Mouse (Mus musculus) heart, embryonic 13.5 days (tissue): ENCODE data around the gene Gsap. TPM values are rescaled to one million over a fixed set of nuclear protein-coding genes. Genes with fewer than 3 reads are reported as not detected.
A peak's percentile ranks its signal among the peaks of the same experiment; 100 is the strongest.
"Not testable (repeated sequence)": the region's sequence is repeated elsewhere in the genome, so short reads cannot be mapped to it uniquely, and the experiment has no call there.

ENCODE experiments used
- ATAC-seq: fragments of 200-750 bp; cut with Nextera tagmentation; 2 replicates; pipeline ENCODE4 v1.8.0; 2017; ENCODE audit warnings: moderate TSS enrichment; ENCODE audit not compliant: insufficient number of reproducible peaks, low FRiP score, low TSS enrichment; ENCODE audit errors: extremely low read depth
- H3K27ac ChIP-seq: fragments of 300-500 bp; sonication (generic); replicated peaks from 2 replicates; pipeline ENCODE4 v1.5.1; 2015; ENCODE audit warnings: moderate library complexity, mild to moderate bottlenecking, inconsistent platforms
- H3K27me3 ChIP-seq: fragments of 300-500 bp; sonication (generic); replicated peaks from 2 replicates; pipeline ENCODE4 v1.6.1; 2015; ENCODE audit warnings: mild to moderate bottlenecking, inconsistent platforms
- H3K36me3 ChIP-seq: fragments of 300-500 bp; sonication (generic); 2 replicates; pipeline ENCODE4 v1.6.1; 2015; ENCODE audit warnings: mild to moderate bottlenecking, inconsistent platforms
- H3K4me1 ChIP-seq: fragments of 300-500 bp; sonication (generic); 2 replicates; pipeline ENCODE4 v1.6.1; 2015; ENCODE audit warnings: inconsistent platforms
- H3K4me2 ChIP-seq: fragments of 300-500 bp; sonication (generic); 2 replicates; pipeline ENCODE4 v1.6.1; 2015; ENCODE audit warnings: inconsistent platforms, mild to moderate bottlenecking, moderate library complexity
- H3K4me3 ChIP-seq: fragments of 300-500 bp; sonication (generic); 2 replicates; pipeline ENCODE4 v1.5.1; 2015; ENCODE audit warnings: moderate library complexity, mild to moderate bottlenecking, inconsistent platforms
- H3K9ac ChIP-seq: fragments of 300-500 bp; sonication (generic); 2 replicates; pipeline ENCODE4 v1.6.1; 2015; ENCODE audit warnings: inconsistent platforms, mild to moderate bottlenecking, moderate library complexity
- H3K9me3 ChIP-seq: fragments of 300-500 bp; sonication (generic); 2 replicates; pipeline ENCODE4 v1.6.1; 2016; ENCODE audit warnings: inconsistent platforms
- WGBS: fragments of 180-500 bp; shearing (Covaris S2); methylation state at CpG from one replicate; pipeline ENCODE4 v1.1.7; 2015; ENCODE audit warnings: mixed read lengths; 5-methylcytosine and 5-hydroxymethylcytosine counted together
- polyA plus RNA-seq: library from polyadenylated mRNA; unstranded; fragments of >200 nt; fragmentation: Nextera tagmentation; extraction: Ambion mirVana; gene quantifications from 2 replicates; pipeline ENCODE4 v1.2.1, GENCODE M21; 2015

The Gsap gene
- polyA plus RNA-seq, 1 experiment from 2014 or later = 0.55 TPM

- Histone ChIP-seq H3K27ac (peak overlapping the region; percentile 99), H3K4me3 (no peak overlapping the region), H3K9me3 (no peaks in the 10 kb centered on the region), H3K36me3 (no peaks in the 10 kb centered on the region), H3K9ac (no peak overlapping the region), H3K27me3 (no peaks in the 10 kb centered on the region), H3K4me1 (peaks cover 52% of the 10 kb centered on the region), H3K4me2 (peak overlapping the region; percentile 56)
- ATAC-seq = no peak
- WGBS = 61% methylated on average over 1 of the region's 1 CpGs
Measured at GRCm38 (mm10) chr5:21328560-21328959, 142.5 kb downstream of the Gsap start.

- WGBS = 34% methylated on average over 11 of the region's 11 CpGs
- Histone ChIP-seq H3K27ac (peak overlapping the region; percentile 99), H3K27me3 (no peaks in the 10 kb centered on the region), H3K4me2 (peak overlapping the region; percentile 56), H3K9ac (peak overlapping the region; percentile 77), H3K9me3 (no peaks in the 10 kb centered on the region; the same call in 1 of the 2 replicates), H3K4me3 (peak overlapping the region; percentile 20), H3K36me3 (no peaks in the 10 kb centered on the region), H3K4me1 (peaks cover 52% of the 10 kb centered on the region)
- ATAC-seq = peak; percentile 72
Measured at GRCm38 (mm10) chr5:21329672-21330665, 143.9 kb downstream of the Gsap start.

- peak overlapping the region; percentile 99 for H3K27ac ChIP-seq
- WGBS = 26% methylated on average over 5 of the region's 5 CpGs
- H3K27me3 ChIP-seq = no peaks in the 10 kb centered on the region
- H3K4me2 ChIP-seq = no peak overlapping the region
- H3K36me3 ChIP-seq = no peaks in the 10 kb centered on the region
- peaks cover 41% of the 10 kb centered on the region for H3K4me1 ChIP-seq
- H3K9me3 ChIP-seq = no peaks in the 10 kb centered on the region; the same call in 1 of the 2 replicates
- ATAC-seq = no peak
- H3K4me3 ChIP-seq = no peak overlapping the region
- no peak overlapping the region for H3K9ac ChIP-seq
Measured at GRCm38 (mm10) chr5:21331656-21332055, 145.6 kb downstream of the Gsap start.

GRCm38 (mm10) chr5:21332119-21332518 lies 146.1 kb downstream of the Gsap start:
- no peak overlapping the region for H3K4me2 ChIP-seq
- H3K27ac ChIP-seq = peak overlapping the region; percentile 99
- H3K27me3 ChIP-seq = no peaks in the 10 kb centered on the region
- ATAC-seq = no peak
- H3K4me3 ChIP-seq = no peak overlapping the region
- WGBS = 67% methylated on average over 1 of the region's 1 CpGs
- peaks cover 41% of the 10 kb centered on the region for H3K4me1 ChIP-seq
- no peaks in the 10 kb centered on the region for H3K36me3 ChIP-seq
- no peaks in the 10 kb centered on the region; the same call in 1 of the 2 replicates for H3K9me3 ChIP-seq
- H3K9ac ChIP-seq = no peak overlapping the region

GRCm38 (mm10) chr5:21342265-21342664 lies 156.2 kb downstream of the Gsap start:
- H3K4me1 ChIP-seq, ATAC-seq, H3K4me2 ChIP-seq, H3K9me3 ChIP-seq, H3K27ac ChIP-seq, H3K9ac ChIP-seq, H3K36me3 ChIP-seq, H3K27me3 ChIP-seq, H3K4me3 ChIP-seq: not testable (repeated sequence)

- no peak for ATAC-seq
- H3K4me2 ChIP-seq = no peak overlapping the region
- H3K9ac ChIP-seq = no peak overlapping the region
- H3K4me1 ChIP-seq = peaks cover 3% of the 10 kb centered on the region
- H3K9me3 ChIP-seq = no peaks in the 10 kb centered on the region
- no peak overlapping the region for H3K27ac ChIP-seq
- H3K27me3 ChIP-seq = no peaks in the 10 kb centered on the region
- WGBS = 62% methylated on average over 7 of the region's 7 CpGs
- H3K36me3 ChIP-seq = no peaks in the 10 kb centered on the region
- no peak overlapping the region for H3K4me3 ChIP-seq
Measured at GRCm38 (mm10) chr5:21348366-21348765, 162.3 kb downstream of the Gsap start.

GRCm38 (mm10) chr5:21351678-21352077 lies 165.6 kb downstream of the Gsap start:
- peaks cover 16% of the 10 kb centered on the region for H3K4me1 ChIP-seq
- H3K4me3 ChIP-seq = no peak overlapping the region
- no peaks in the 10 kb centered on the region for H3K9me3 ChIP-seq
- no peak for ATAC-seq
- H3K27me3 ChIP-seq = no peaks in the 10 kb centered on the region
- no peak overlapping the region for H3K27ac ChIP-seq
- H3K36me3 ChIP-seq = no peaks in the 10 kb centered on the region
- no peak overlapping the region for H3K9ac ChIP-seq
- H3K4me2 ChIP-seq = no peak overlapping the region

GRCm38 (mm10) chr5:21358648-21359047 lies 172.6 kb downstream of the Gsap start:
- no peak overlapping the region for H3K4me2 ChIP-seq
- no peak overlapping the region for H3K4me3 ChIP-seq
- H3K36me3 ChIP-seq = no peaks in the 10 kb centered on the region
- no peak overlapping the region for H3K9ac ChIP-seq
- no peak for ATAC-seq
- no peaks in the 10 kb centered on the region for H3K27me3 ChIP-seq
- WGBS = 82% methylated on average over 3 of the region's 3 CpGs
- no peaks in the 10 kb centered on the region for H3K9me3 ChIP-seq
- no peak overlapping the region for H3K27ac ChIP-seq
- H3K4me1 ChIP-seq = peaks cover 10% of the 10 kb centered on the region

GRCm38 (mm10) chr5:21363343-21363742 lies 177.3 kb downstream of the Gsap start:
- H3K4me3 ChIP-seq = no peak overlapping the region
- WGBS = 69% methylated on average over 3 of the region's 3 CpGs
- no peaks in the 10 kb centered on the region for H3K9me3 ChIP-seq
- H3K27ac ChIP-seq = no peak overlapping the region
- H3K4me2 ChIP-seq = no peak overlapping the region
- H3K4me1 ChIP-seq = no peaks in the 10 kb centered on the region
- no peak for ATAC-seq
- H3K36me3 ChIP-seq = no peaks in the 10 kb centered on the region
- no peaks in the 10 kb centered on the region for H3K27me3 ChIP-seq
- H3K9ac ChIP-seq = no peak overlapping the region

Other genes starting within 250 kb of the Gsap start
- gene Rsbn1l, start 229.9 kb upstream of the Gsap start, polyA plus RNA-seq = 4.3 and 4.5 TPM in 2 replicates
- gene Ptpn12, start 130.3 kb upstream of the Gsap start, polyA plus RNA-seq = 16.8 and 17.2 TPM in 2 replicates
- 24.5 TPM in 2 replicates for gene Fgl2, start 186.4 kb downstream of the Gsap start, polyA plus RNA-seq
- 1.6 and 2.2 TPM in 2 replicates for gene Ccdc146, start 238.4 kb downstream of the Gsap start, polyA plus RNA-seq
- 7.3 and 7.7 TPM in 2 replicates for gene Fam185a, start 238.7 kb downstream of the Gsap start, polyA plus RNA-seq